Mouse (Mus musculus): ENCODE measurements around the gene Megf11.
A peak's percentile ranks its signal among the peaks of the same experiment; 100 is the strongest.

Gene Megf11

GRCm38 (mm10) chr9:64568467-64569260 lies 183.2 kb downstream of the Megf11 start:
- no peak for DNase-seq

GRCm38 (mm10) chr9:64570448-64570847 lies 185.0 kb downstream of the Megf11 start:
- no peak for DNase-seq

GRCm38 (mm10) chr9:64571091-64571490 lies 185.7 kb downstream of the Megf11 start:
- DNase-seq = no peak

GRCm38 (mm10) chr9:64572629-64573190 lies 187.3 kb downstream of the Megf11 start:
- no peak for DNase-seq

GRCm38 (mm10) chr9:64575658-64576057 lies 190.2 kb downstream of the Megf11 start:
- DNase-seq = no peak

GRCm38 (mm10) chr9:64576143-64576878 lies 190.9 kb downstream of the Megf11 start:
- DNase-seq = no peak

- DNase-seq = no peak
These were observed 191.7 kb downstream of the Megf11 start for GRCm38 (mm10) chr9:64577156-64577555.

- DNase-seq = no peak
These were observed 192.6 kb downstream of the Megf11 start for GRCm38 (mm10) chr9:64578014-64578413.

GRCm38 (mm10) chr9:64579306-64579705 lies 193.9 kb downstream of the Megf11 start:
- no peak for DNase-seq

- no peak for DNase-seq
These were observed 200.9 kb downstream of the Megf11 start for GRCm38 (mm10) chr9:64586292-64586691.

- no peak for DNase-seq
These were observed 202.6 kb downstream of the Megf11 start for GRCm38 (mm10) chr9:64587991-64588390.

- DNase-seq = no peak
These were observed 205.2 kb downstream of the Megf11 start for GRCm38 (mm10) chr9:64590634-64591041.

- no peak for DNase-seq
These were observed 206.0 kb downstream of the Megf11 start for GRCm38 (mm10) chr9:64591436-64591835.

GRCm38 (mm10) chr9:64594442-64594841 lies 209.0 kb downstream of the Megf11 start:
- DNase-seq = no peak

- DNase-seq = no peak
These were observed 213.0 kb downstream of the Megf11 start for GRCm38 (mm10) chr9:64598427-64598826.

- no peak for DNase-seq
These were observed 215.3 kb downstream of the Megf11 start for GRCm38 (mm10) chr9:64600731-64601130.

GRCm38 (mm10) chr9:64602895-64603294 lies 217.5 kb downstream of the Megf11 start:
- DNase-seq = no peak

- no peak for DNase-seq
These were observed 218.8 kb downstream of the Megf11 start for GRCm38 (mm10) chr9:64604217-64604711.

GRCm38 (mm10) chr9:64605077-64605714 lies 219.8 kb downstream of the Megf11 start:
- DNase-seq = no peak

- DNase-seq = peak; percentile 28
These were observed 220.4 kb downstream of the Megf11 start for GRCm38 (mm10) chr9:64605735-64606349.

- no peak for DNase-seq
These were observed 221.6 kb downstream of the Megf11 start for GRCm38 (mm10) chr9:64607049-64607448.

GRCm38 (mm10) chr9:64609546-64609945 lies 224.1 kb downstream of the Megf11 start:
- peak; percentile 12 for DNase-seq

Data from right cerebral cortex, postnatal 25 days (tissue).